Mouse (Mus musculus): ENCODE results near the gene Psmc5. TPM values are rescaled to one million over a fixed set of nuclear protein-coding genes. Genes with fewer than 3 reads are reported as not detected.

Gene Psmc5
- polyA plus RNA-seq, 1 experiment from 2014 or later = 310 TPM

DNA sequence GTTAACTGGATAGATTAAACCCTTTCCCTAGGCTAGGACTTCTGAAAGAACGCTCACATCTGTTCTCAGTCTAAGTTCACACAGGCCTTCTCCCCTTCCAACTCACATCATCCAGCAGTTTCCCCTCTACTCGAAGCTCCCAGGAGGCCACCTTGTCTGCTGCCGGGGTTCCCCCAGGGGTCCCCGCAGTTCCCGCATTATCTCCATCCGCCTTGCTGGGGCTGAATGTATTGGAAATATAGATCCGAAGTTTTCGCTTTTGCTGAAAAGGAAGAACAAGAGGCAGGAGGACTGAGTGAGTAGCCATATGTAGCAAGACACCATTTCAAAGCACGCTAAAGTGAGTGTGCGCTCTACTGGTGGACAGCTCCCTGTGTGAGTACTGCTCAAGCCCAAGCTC is 10.5 kb downstream of the Psmc5 start:
- peaks cover 61% of the 10 kb centered on the region for H3K36me3 ChIP-seq (ENCODE audit: control insufficient read depth, insufficient read depth, low read length)
- H3K4me2 ChIP-seq = no peak overlapping the region
- DNase-seq (ENCODE audit: low spot score) = no peak
- H3K9ac ChIP-seq (ENCODE audit: low read depth, low read length) = no peak overlapping the region
- no peak for ATAC-seq (replicated peaks; ENCODE audit: low FRiP score)
- no peak overlapping the region for H3K27ac ChIP-seq (ENCODE audit: low read depth, low read length)
- H3K4me3 ChIP-seq (ENCODE audit: low read depth, low read length) = no peak overlapping the region
- no peaks in the 10 kb centered on the region for H3K27me3 ChIP-seq (replicated peaks; ENCODE audit: control insufficient read depth, insufficient read depth, low read length)
- peaks cover 31% of the 10 kb centered on the region for H3K4me1 ChIP-seq (replicated peaks; ENCODE audit: control insufficient read depth, insufficient read depth, low read length)
- no peaks in the 10 kb centered on the region for H3K9me3 ChIP-seq (ENCODE audit: control insufficient read depth, low read length)
- WGBS = 89% methylated on average over 10 of the region's 10 CpGs

DNA sequence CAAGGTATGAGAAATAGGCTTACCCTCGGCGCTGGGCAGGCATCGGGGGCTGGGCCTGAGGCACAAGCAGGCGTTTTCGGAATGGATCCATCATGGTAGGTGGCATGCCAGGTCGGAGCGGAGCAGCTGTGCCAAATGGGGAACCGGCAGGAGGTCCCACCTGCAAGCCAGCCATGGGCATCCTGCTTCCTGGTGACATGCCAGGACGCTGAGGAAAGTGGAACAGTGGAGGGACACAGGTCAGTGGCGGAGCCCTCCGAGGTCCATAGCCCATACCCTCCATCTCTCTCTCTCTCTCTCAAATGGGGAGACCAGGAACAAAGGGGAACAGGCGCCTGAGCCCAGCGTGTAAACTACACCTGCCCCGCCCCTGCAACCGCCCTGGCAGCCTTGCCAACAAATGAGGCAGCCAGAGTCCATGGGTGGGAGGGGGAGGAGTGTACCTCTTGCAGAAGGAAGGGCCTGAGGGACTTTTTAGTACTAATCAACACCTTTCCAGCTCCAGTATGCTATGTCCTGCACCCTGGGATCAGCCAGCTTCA is 11.4 kb downstream of the Psmc5 start:
- Histone ChIP-seq H3K36me3 (ENCODE audit: control insufficient read depth, insufficient read depth, low read length) (peaks cover 51% of the 10 kb centered on the region), H3K4me2 (peak overlapping the region; percentile 29; the same call in 1 of the 2 replicates), H3K27me3 (replicated peaks; ENCODE audit: control insufficient read depth, insufficient read depth, low read length) (no peaks in the 10 kb centered on the region), H3K9me3 (ENCODE audit: control insufficient read depth, low read length) (no peaks in the 10 kb centered on the region), H3K27ac (ENCODE audit: low read depth, low read length) (0 out of 2 replicates have a peak overlapping the region, but pooled peaks have one; percentile 15), H3K9ac (ENCODE audit: low read depth, low read length) (no peak overlapping the region), H3K4me1 (replicated peaks; ENCODE audit: control insufficient read depth, insufficient read depth, low read length) (peaks cover 35% of the 10 kb centered on the region), H3K4me3 (ENCODE audit: low read depth, low read length) (no peak overlapping the region)
- DNase-seq (ENCODE audit: low spot score) (no peak), ATAC-seq (replicated peaks; ENCODE audit: low FRiP score) (no peak)
- 72% methylated on average over 15 of the region's 15 CpGs for WGBS

DNA sequence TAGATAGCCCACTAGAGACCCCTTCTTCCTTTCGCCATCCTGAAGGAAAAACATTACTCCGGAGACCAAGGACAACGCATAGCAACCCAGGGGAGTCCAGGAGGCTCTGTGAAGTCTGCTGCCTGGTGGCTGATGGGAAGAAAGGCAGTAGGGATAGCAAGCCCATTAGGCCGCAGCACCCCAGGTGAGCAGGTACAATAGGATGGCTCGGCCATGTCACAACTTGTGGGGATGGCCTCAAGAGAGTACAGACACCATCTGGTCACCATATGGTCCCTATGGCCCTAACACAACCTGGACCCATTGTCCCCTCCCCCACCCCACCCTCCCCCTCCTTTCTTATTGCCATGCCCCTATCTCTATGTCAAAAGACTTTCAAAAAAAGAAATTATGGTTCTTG is 11.9 kb downstream of the Psmc5 start:
- Histone ChIP-seq H3K9ac (ENCODE audit: low read depth, low read length) (no peak overlapping the region), H3K4me2 (peak overlapping the region; percentile 46), H3K36me3 (ENCODE audit: control insufficient read depth, insufficient read depth, low read length) (peaks cover 47% of the 10 kb centered on the region), H3K27me3 (replicated peaks; ENCODE audit: control insufficient read depth, insufficient read depth, low read length) (no peaks in the 10 kb centered on the region), H3K9me3 (ENCODE audit: control insufficient read depth, low read length) (no peaks in the 10 kb centered on the region), H3K4me3 (ENCODE audit: low read depth, low read length) (no peak overlapping the region), H3K27ac (ENCODE audit: low read depth, low read length) (peak overlapping the region; percentile 20; the same call in 1 of the 2 replicates), H3K4me1 (replicated peaks; ENCODE audit: control insufficient read depth, insufficient read depth, low read length) (peaks cover 35% of the 10 kb centered on the region)
- WGBS = 78% methylated on average over 5 of the region's 5 CpGs
- ATAC-seq (replicated peaks; ENCODE audit: low FRiP score) (no peak), DNase-seq (ENCODE audit: low spot score) (no peak)

- Histone ChIP-seq H3K9ac (ENCODE audit: low read depth, low read length) (no peak overlapping the region), H3K36me3 (ENCODE audit: control insufficient read depth, insufficient read depth, low read length) (peaks cover 40% of the 10 kb centered on the region), H3K27me3 (replicated peaks; ENCODE audit: control insufficient read depth, insufficient read depth, low read length) (no peaks in the 10 kb centered on the region), H3K4me3 (ENCODE audit: low read depth, low read length) (no peak overlapping the region), H3K27ac (ENCODE audit: low read depth, low read length) (peak overlapping the region; percentile 20), H3K4me2 (peak overlapping the region; percentile 46), H3K4me1 (replicated peaks; ENCODE audit: control insufficient read depth, insufficient read depth, low read length) (peaks cover 35% of the 10 kb centered on the region), H3K9me3 (ENCODE audit: control insufficient read depth, low read length) (no peaks in the 10 kb centered on the region)
- ATAC-seq (replicated peaks; ENCODE audit: low FRiP score) = no peak
- 58% methylated on average over 8 of the region's 8 CpGs for WGBS
- peak; percentile 50 for DNase-seq (ENCODE audit: low spot score)
These were observed 12.5 kb downstream of the Psmc5 start for GRCm38 (mm10) chr11:106268326-106269059.

DNA sequence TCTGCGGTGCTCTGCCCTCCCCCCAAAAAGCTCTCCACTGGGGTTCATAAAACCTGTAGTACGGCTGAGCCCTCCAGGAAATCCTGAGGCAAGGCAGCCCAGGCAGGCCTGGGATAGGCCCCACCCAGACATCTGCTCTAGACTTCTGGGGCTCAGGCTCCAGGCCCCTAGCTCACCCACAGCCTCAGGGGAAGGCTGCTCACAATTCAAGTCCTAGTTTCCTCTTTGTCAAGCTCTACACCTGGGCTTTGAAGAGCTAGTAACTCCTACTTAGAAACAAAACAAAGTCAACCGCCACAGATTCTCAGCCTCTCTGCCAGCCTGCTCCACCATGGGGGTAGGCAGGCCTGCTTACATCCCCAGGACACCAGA is 13.1 kb downstream of the Psmc5 start:
- Histone ChIP-seq H3K27me3 (replicated peaks; ENCODE audit: control insufficient read depth, insufficient read depth, low read length) (no peaks in the 10 kb centered on the region), H3K9ac (ENCODE audit: low read depth, low read length) (no peak overlapping the region), H3K27ac (ENCODE audit: low read depth, low read length) (peak overlapping the region; percentile 62; the same call in 1 of the 2 replicates), H3K4me1 (replicated peaks; ENCODE audit: control insufficient read depth, insufficient read depth, low read length) (peaks cover 35% of the 10 kb centered on the region), H3K36me3 (ENCODE audit: control insufficient read depth, insufficient read depth, low read length) (peaks cover 36% of the 10 kb centered on the region), H3K9me3 (ENCODE audit: control insufficient read depth, low read length) (no peaks in the 10 kb centered on the region), H3K4me3 (ENCODE audit: low read depth, low read length) (no peak overlapping the region; the same call in 1 of the 2 replicates), H3K4me2 (peak overlapping the region; percentile 46)
- 47% methylated on average over 3 of the region's 3 CpGs for WGBS
- no peak for DNase-seq (ENCODE audit: low spot score)
- ATAC-seq (replicated peaks; ENCODE audit: low FRiP score) = no peak

- no peak for ATAC-seq (replicated peaks; ENCODE audit: low FRiP score)
- Histone ChIP-seq H3K9ac (ENCODE audit: low read depth, low read length) (peak overlapping the region; percentile 99), H3K4me1 (replicated peaks; ENCODE audit: control insufficient read depth, insufficient read depth, low read length) (peaks cover 47% of the 10 kb centered on the region), H3K27me3 (replicated peaks; ENCODE audit: control insufficient read depth, insufficient read depth, low read length) (no peaks in the 10 kb centered on the region), H3K4me2 (peak overlapping the region; percentile 81), H3K36me3 (ENCODE audit: control insufficient read depth, insufficient read depth, low read length) (peaks cover 15% of the 10 kb centered on the region), H3K4me3 (ENCODE audit: low read depth, low read length) (peak overlapping the region; percentile 99), H3K27ac (ENCODE audit: low read depth, low read length) (0 out of 2 replicates have a peak overlapping the region, but pooled peaks have one; percentile 95), H3K9me3 (ENCODE audit: control insufficient read depth, low read length) (no peaks in the 10 kb centered on the region)
- WGBS = 40% methylated on average over 5 of the region's 5 CpGs
- DNase-seq (ENCODE audit: low spot score) = no peak
These were observed 15.3 kb downstream of the Psmc5 start for GRCm38 (mm10) chr11:106271131-106271793.

DNA sequence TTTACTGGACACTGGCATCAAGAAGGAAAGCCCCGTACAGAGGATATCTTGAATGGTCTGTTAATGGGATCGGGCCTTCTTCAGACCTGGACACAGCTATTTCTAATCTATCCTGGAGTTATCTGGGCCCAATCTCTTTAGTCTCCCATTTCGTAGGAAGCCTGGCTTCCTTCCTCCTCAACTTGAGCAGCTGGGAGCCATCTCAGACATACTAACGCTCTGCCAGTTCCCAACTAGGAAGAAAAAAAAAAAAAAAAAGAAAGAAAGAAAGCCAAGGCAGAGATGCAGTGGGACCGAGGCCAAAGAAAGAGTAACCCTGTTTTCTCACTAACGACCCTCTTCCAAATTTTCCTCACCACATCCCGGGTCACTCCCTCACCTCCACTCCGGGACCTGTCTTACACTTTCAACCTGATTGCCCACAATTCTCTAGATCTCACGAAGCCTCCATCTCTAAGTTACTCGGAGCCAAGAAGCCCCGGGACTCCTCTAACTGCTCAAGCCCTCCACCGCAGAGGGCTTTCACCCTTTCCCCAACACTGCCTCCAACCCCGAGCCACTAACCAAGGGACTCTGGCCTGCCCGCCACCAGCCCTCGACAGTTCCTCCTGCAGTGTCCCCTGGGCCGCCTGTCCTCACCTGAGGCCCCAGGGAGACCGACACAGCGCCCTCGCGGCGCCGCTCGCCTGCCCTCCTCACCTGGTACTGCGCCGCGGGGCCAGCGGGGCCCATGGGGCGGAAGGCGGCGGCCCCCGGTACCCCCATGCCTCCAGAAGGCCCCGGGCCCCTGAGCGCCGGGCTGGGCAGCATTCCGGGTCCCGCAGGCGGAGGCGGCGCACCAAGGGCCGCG is 16.1 kb downstream of the Psmc5 start:
- Histone ChIP-seq H3K4me2 (peak overlapping the region; percentile 81), H3K36me3 (ENCODE audit: control insufficient read depth, insufficient read depth, low read length) (0 out of 2 replicates have a peak, but pooled peaks cover 8% of the 10 kb centered on the region), H3K4me3 (ENCODE audit: low read depth, low read length) (peak overlapping the region; percentile 99), H3K27ac (ENCODE audit: low read depth, low read length) (peak overlapping the region; percentile 95), H3K27me3 (replicated peaks; ENCODE audit: control insufficient read depth, insufficient read depth, low read length) (no peaks in the 10 kb centered on the region), H3K9me3 (ENCODE audit: control insufficient read depth, low read length) (no peaks in the 10 kb centered on the region), H3K4me1 (replicated peaks; ENCODE audit: control insufficient read depth, insufficient read depth, low read length) (peaks cover 50% of the 10 kb centered on the region), H3K9ac (ENCODE audit: low read depth, low read length) (peak overlapping the region; percentile 99)
- ATAC-seq (replicated peaks; ENCODE audit: low FRiP score) (peak; percentile 40), DNase-seq (ENCODE audit: low spot score) (no peak)
- WGBS = 1% methylated on average over 41 of the region's 41 CpGs

- no peaks in the 10 kb centered on the region for H3K9me3 ChIP-seq (ENCODE audit: control insufficient read depth, low read length)
- peak within 1 kb of the TSS; percentile 81 for H3K4me2 ChIP-seq
- H3K4me1 ChIP-seq (replicated peaks; ENCODE audit: control insufficient read depth, insufficient read depth, low read length) = peaks cover 44% of the 10 kb centered on the region
- no peaks in the 10 kb centered on the region for H3K27me3 ChIP-seq (replicated peaks; ENCODE audit: control insufficient read depth, insufficient read depth, low read length)
- H3K36me3 ChIP-seq (ENCODE audit: control insufficient read depth, insufficient read depth, low read length) = 0 out of 2 replicates have a peak, but pooled peaks cover 4% of the 10 kb centered on the region
- WGBS = under 1% methylated on average over 72 of the region's 72 CpGs
- H3K9ac ChIP-seq (ENCODE audit: low read depth, low read length) = peak within 1 kb of the TSS; percentile 99
- peak within 1 kb of the TSS; percentile 95 for H3K27ac ChIP-seq (ENCODE audit: low read depth, low read length)
- DNase-seq (ENCODE audit: low spot score) (peak; percentile 100), ATAC-seq (replicated peaks; ENCODE audit: low FRiP score) (peak; percentile 92)
- peak within 1 kb of the TSS; percentile 99 for H3K4me3 ChIP-seq (ENCODE audit: low read depth, low read length)
These were observed 16.8 kb downstream of the Psmc5 start, which contains the start of gene Smarcd2 for GRCm38 (mm10) chr11:106272644-106273310. Gene Smarcd2 (minus strand): TSS chr11:106272972.
